Comparison of ENCODE assay signal across 9 mouse cellular contexts in the genomic region with DNA sequence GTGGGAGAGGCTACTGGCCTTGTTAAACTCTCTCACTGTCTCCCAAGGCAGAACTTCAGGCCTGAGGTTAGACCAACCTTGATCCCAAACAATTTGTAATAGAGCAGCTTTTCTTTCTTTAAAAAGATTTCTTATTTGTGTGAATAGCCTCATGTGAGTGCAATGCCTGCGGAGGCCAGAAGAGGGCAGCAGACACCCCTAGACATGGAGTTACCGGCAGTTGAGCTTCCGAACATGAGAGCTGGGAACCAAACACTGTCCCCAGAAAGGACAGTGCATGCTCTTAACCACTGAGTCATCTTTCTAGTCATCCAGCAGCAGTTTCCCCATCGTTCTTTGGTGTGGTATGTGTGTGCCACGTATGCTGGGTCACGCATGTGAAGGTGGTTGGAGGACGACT. TPM values are rescaled to one million over a fixed set of nuclear protein-coding genes. Genes with fewer than 3 reads are reported as not detected.
DNase-seq lines count a peak whose midpoint lies in the region; ATAC-seq lines count a peak whose summit lies in the region.
"Had no signal": no experiment of that assay in that cellular context is flagged by ENCODE, and none has a peak within 500 bp of the region (broad histone marks: within the 10 kb centered on the region; RNA-seq: fewer than 3 reads in every experiment).

No protein-coding gene starts in this region.

- in situ Hi-C loops in ES-E14 (cut with MboI; ENCODE audit: low sequenced_read_pairs in 2 of 2, unreplicated experiment in 2 of 2): no loop called here

- ATAC-seq in kidney, embryonic 14.5 days (ENCODE audit: low FRiP score, low TSS enrichment): no peak
- peak; percentile 69 for ATAC-seq in erythroblast, adult 5-6 weeks (replicated peaks; ENCODE audit: low FRiP score, poor library complexity, severe bottlenecking)
- ATAC-seq in forebrain, embryonic 11.5 days (replicated peaks; ENCODE audit: low FRiP score): no peak

- no peaks in the 10 kb centered on the region for H3K79me2 ChIP-seq in macrophage (ENCODE audit: inconsistent target)

- H3K4me2 ChIP-seq in kidney, embryonic 14.5 days (replicated peaks; ENCODE audit: low read depth, low read length): no peak overlapping the region
- no peak overlapping the region for H3K4me2 ChIP-seq in forebrain, embryonic 11.5 days (ENCODE audit: low read depth, low read length, severe bottlenecking)
- H3K4me2 ChIP-seq: limb, embryonic 12.5 days had no signal

- intact Hi-C loops in left cerebral cortex, postnatal 14 days (cut with DNase I): no loop called here

- peaks cover 8% of the 10 kb centered on the region; the same call in 1 of the 2 replicates for H3K4me1 ChIP-seq in kidney, embryonic 14.5 days (ENCODE audit: control insufficient read depth, insufficient read depth, low read length)
- H3K4me1 ChIP-seq in ES-E14 (ENCODE audit: control insufficient read depth in 2 of 2, insufficient read depth in 2 of 2, low read length in 2 of 2, poor library complexity in 1 of 2): peaks cover 4 to 19% of the 10 kb centered on the region in 2 experiments
- no peaks in the 10 kb centered on the region for H3K4me1 ChIP-seq in forebrain, embryonic 11.5 days (replicated peaks; ENCODE audit: control insufficient read depth, insufficient read depth, low read length)
- H3K4me1 ChIP-seq: limb, embryonic 12.5 days had no signal

- DNase-seq in kidney, adult 8-10 months: no peak
- DNase-seq in ES-E14 (ENCODE audit: low read depth, low spot score): peak; percentile 71
- DNase-seq in urinary bladder, postnatal 4 days (ENCODE audit: low spot score in 2 of 2): no peak
- DNase-seq in left cerebral cortex, postnatal 14 days (ENCODE audit: low spot score in 2 of 2): no peak
- no peak for DNase-seq in forebrain, embryonic 11.5 days (ENCODE audit: low spot score)

- H3K4me3 ChIP-seq in kidney, embryonic 14.5 days (ENCODE audit: low read length): no peak overlapping the region
- H3K4me3 ChIP-seq in ES-E14 (ENCODE audit: insufficient read depth in 1 of 2, low read depth in 1 of 2, low read length in 2 of 2, poor library complexity in 1 of 2, severe bottlenecking in 1 of 2): peak overlapping the region in 1 of 2 experiments; percentile 14; a peak in 1 of 4 replicates
- H3K4me3 ChIP-seq in macrophage (ENCODE audit: inconsistent target): no peak overlapping the region
- H3K4me3 ChIP-seq in forebrain, embryonic 11.5 days (ENCODE audit: low read depth, low read length): no peak overlapping the region
- H3K4me3 ChIP-seq: limb, embryonic 12.5 days had no signal

- peak overlapping the region; percentile 32; the same call in 1 of the 2 replicates for H3K27ac ChIP-seq in kidney, embryonic 14.5 days (ENCODE audit: low read depth, low read length)
- peak overlapping the region; percentile 83 for H3K27ac ChIP-seq in ES-E14 (ENCODE audit: insufficient read depth, low read depth, low read length, poor library complexity, severe bottlenecking)
- H3K27ac ChIP-seq in macrophage: peak overlapping the region; percentile 96
- H3K27ac ChIP-seq in forebrain, embryonic 11.5 days (ENCODE audit: low read depth, low read length): no peak overlapping the region
- H3K27ac ChIP-seq: limb, embryonic 12.5 days had no signal

- 93% methylated on average over 7 of the region's 7 CpGs for WGBS in kidney, embryonic 14.5 days
- 98% methylated on average over 7 of the region's 7 CpGs for WGBS in macrophage (ENCODE audit: missing documents)
- WGBS in forebrain, embryonic 11.5 days: 88% methylated on average over 7 of the region's 7 CpGs

- H3K9me3 ChIP-seq in kidney, embryonic 14.5 days (ENCODE audit: control insufficient read depth, low read length): peaks cover 4% of the 10 kb centered on the region; the same call in 1 of the 2 replicates
- H3K9me3 ChIP-seq in ES-E14 (ENCODE audit: control insufficient read depth, insufficient read depth, low read depth, low read length): no peaks in the 10 kb centered on the region
- no peaks in the 10 kb centered on the region; the same call in 1 of the 2 replicates for H3K9me3 ChIP-seq in forebrain, embryonic 11.5 days (ENCODE audit: control insufficient read depth, low read length)

- H3K27me3 ChIP-seq in kidney, embryonic 14.5 days (ENCODE audit: control insufficient read depth, insufficient read depth, low read length): no peaks in the 10 kb centered on the region
- H3K27me3 ChIP-seq in forebrain, embryonic 11.5 days (ENCODE audit: control insufficient read depth, insufficient read depth, low read length): no peaks in the 10 kb centered on the region
- H3K27me3 ChIP-seq: limb, embryonic 12.5 days had no signal

- no peaks in the 10 kb centered on the region for H3K36me3 ChIP-seq in kidney, embryonic 14.5 days (ENCODE audit: control insufficient read depth, insufficient read depth, low read length)
- H3K36me3 ChIP-seq in ES-E14 (ENCODE audit: control insufficient read depth, insufficient read depth, low read length, poor library complexity, severe bottlenecking) (no peaks in the 10 kb centered on the region), macrophage (ENCODE audit: inconsistent target) (no peaks in the 10 kb centered on the region)
- no peaks in the 10 kb centered on the region for H3K36me3 ChIP-seq in forebrain, embryonic 11.5 days (ENCODE audit: control insufficient read depth, insufficient read depth, low read length)
- H3K36me3 ChIP-seq: limb, embryonic 12.5 days had no signal

- H3K9ac ChIP-seq in kidney, embryonic 14.5 days (ENCODE audit: low read depth, low read length): no peak overlapping the region
- no peak overlapping the region for H3K9ac ChIP-seq in ES-E14 (ENCODE audit: insufficient read depth, low read depth, low read length, poor library complexity, severe bottlenecking)
- H3K9ac ChIP-seq in forebrain, embryonic 11.5 days (ENCODE audit: low read length): no peak overlapping the region
- H3K9ac ChIP-seq: limb, embryonic 12.5 days had no signal

RNA-seq across cellular contexts. Expression of a gene that starts 10.1 kb away (rescaled TPM):
- polyA plus RNA-seq in kidney, embryonic 14.5 days (2014; fragmentation: Nextera tagmentation; extraction: Ambion mirVana): 25.7 and 34.6 TPM in 2 replicates
- total RNA-seq in ES-E14 (2012; rRNA removed): 56.1 and 117 TPM in 2 replicates
- total RNA-seq in erythroblast, adult 5-6 weeks (2015; ENCODE audit: low replicate concordance): 0.58 and 0.84 TPM in 2 replicates
- total RNA-seq in erythroblast, adult 5-6 weeks (2017; ENCODE audit: low replicate concordance): 1.8 and 3.3 TPM in 2 replicates
- total RNA-seq in macrophage (2018; cell fraction: chromatin; rRNA removed): 100 to 1,000 TPM; 103 to 546 (median 287) TPM
- 1,000 to 10,000 TPM in 3 of 26 experiments, 100 to 1,000 TPM in 23; 293 to 1,067 (median 626) TPM for total RNA-seq in macrophage (2018; cell fraction: cytosol; rRNA removed)
- 1,000 to 10,000 TPM in 1 of 26 experiments, 100 to 1,000 TPM in 25; 381 to 1,006 (median 769) TPM for total RNA-seq in macrophage (2018; cell fraction: nucleus; rRNA removed)
- 538 to 865 TPM (median 584 TPM) in 3 replicates for polyA plus RNA-seq in macrophage (2018)
- 10 to 100 TPM; 86.5 to 92.3 TPM for total RNA-seq in left cerebral cortex, postnatal 14 days (2021)
- polyA plus RNA-seq in forebrain, embryonic 11.5 days (2014; fragmentation: Nextera tagmentation; extraction: Ambion mirVana): 43.2 and 50.1 TPM in 2 replicates

RNA-seq across cellular contexts. Expression of a gene that starts 11.5 kb away (rescaled TPM):
- polyA plus RNA-seq in kidney, embryonic 14.5 days (2014; fragmentation: Nextera tagmentation; extraction: Ambion mirVana): 68.9 and 72.9 TPM in 2 replicates
- total RNA-seq in ES-E14 (2012; rRNA removed): 30.4 and 39.5 TPM in 2 replicates
- total RNA-seq in erythroblast, adult 5-6 weeks (2015; ENCODE audit: low replicate concordance): 5.6 and 22.6 TPM in 2 replicates
- total RNA-seq in erythroblast, adult 5-6 weeks (2017; ENCODE audit: low replicate concordance): 19.0 and 30.5 TPM in 2 replicates
- 10 to 100 TPM; 27.5 to 75.8 (median 51.5) TPM for total RNA-seq in macrophage (2018; cell fraction: chromatin; rRNA removed)
- 10 to 100 TPM; 18.5 to 35.7 (median 25.1) TPM for total RNA-seq in macrophage (2018; cell fraction: cytosol; rRNA removed)
- 10 to 100 TPM; 21.4 to 47.0 (median 31.9) TPM for total RNA-seq in macrophage (2018; cell fraction: nucleus; rRNA removed)
- polyA plus RNA-seq in macrophage (2018): 14.5 to 26.1 TPM (median 19.1 TPM) in 3 replicates
- 10 to 100 TPM; 38.7 to 41.4 TPM for total RNA-seq in left cerebral cortex, postnatal 14 days (2021)
- polyA plus RNA-seq in forebrain, embryonic 11.5 days (2014; fragmentation: Nextera tagmentation; extraction: Ambion mirVana): 81.9 and 84.5 TPM in 2 replicates

RNA-seq across cellular contexts. Expression of a gene that starts 34.3 kb away (rescaled TPM):
- 6.0 and 6.6 TPM in 2 replicates for polyA plus RNA-seq in kidney, embryonic 14.5 days (2014; fragmentation: Nextera tagmentation; extraction: Ambion mirVana)
- 3.6 TPM in 2 replicates for total RNA-seq in ES-E14 (2012; rRNA removed)
- not detected in 2 replicates for total RNA-seq in erythroblast, adult 5-6 weeks (2015; ENCODE audit: low replicate concordance)
- total RNA-seq in erythroblast, adult 5-6 weeks (2017; ENCODE audit: low replicate concordance): 1.4 TPM in 1 of 2 replicates, not detected in the other
- total RNA-seq in macrophage (2018; cell fraction: chromatin; rRNA removed): 100 to 1,000 TPM in 1 of 26 experiments, 10 to 100 TPM in 25; 16.9 to 102 (median 59.3) TPM
- 10 to 100 TPM in 11 of 26 experiments, 1 to 10 TPM in 15; 4.2 to 22.3 (median 8.9) TPM for total RNA-seq in macrophage (2018; cell fraction: cytosol; rRNA removed)
- 10 to 100 TPM; 11.4 to 90.2 (median 33.1) TPM for total RNA-seq in macrophage (2018; cell fraction: nucleus; rRNA removed)
- 3.9 to 17.8 TPM (median 7.7 TPM) in 3 replicates for polyA plus RNA-seq in macrophage (2018)
- 1 to 10 TPM; 3.6 to 4.5 TPM for total RNA-seq in left cerebral cortex, postnatal 14 days (2021)
- polyA plus RNA-seq in forebrain, embryonic 11.5 days (2014; fragmentation: Nextera tagmentation; extraction: Ambion mirVana): 3.2 and 4.5 TPM in 2 replicates

RNA-seq across cellular contexts. Expression of a gene that starts 34.9 kb away (rescaled TPM):
- 122 and 135 TPM in 2 replicates for polyA plus RNA-seq in kidney, embryonic 14.5 days (2014; fragmentation: Nextera tagmentation; extraction: Ambion mirVana)
- 103 and 216 TPM in 2 replicates for total RNA-seq in ES-E14 (2012; rRNA removed)
- total RNA-seq in erythroblast, adult 5-6 weeks (2015; ENCODE audit: low replicate concordance): 26.8 and 36.1 TPM in 2 replicates
- 33.5 and 39.9 TPM in 2 replicates for total RNA-seq in erythroblast, adult 5-6 weeks (2017; ENCODE audit: low replicate concordance)
- 1,000 to 10,000 TPM in 5 of 26 experiments, 100 to 1,000 TPM in 21; 231 to 1,612 (median 642) TPM for total RNA-seq in macrophage (2018; cell fraction: chromatin; rRNA removed)
- total RNA-seq in macrophage (2018; cell fraction: cytosol; rRNA removed): 1,000 to 10,000 TPM in 19 of 26 experiments, 100 to 1,000 TPM in 7; 818 to 1,776 (median 1,127) TPM
- total RNA-seq in macrophage (2018; cell fraction: nucleus; rRNA removed): 1,000 to 10,000 TPM in 20 of 26 experiments, 100 to 1,000 TPM in 6; 377 to 1,961 (median 1,176) TPM
- polyA plus RNA-seq in macrophage (2018): 1,416 to 1,739 TPM (median 1,652 TPM) in 3 replicates
- total RNA-seq in left cerebral cortex, postnatal 14 days (2021): 10 to 100 TPM; 88.4 to 91.6 TPM
- polyA plus RNA-seq in forebrain, embryonic 11.5 days (2014; fragmentation: Nextera tagmentation; extraction: Ambion mirVana): 82.4 and 83.3 TPM in 2 replicates

RNA-seq across cellular contexts. Expression of a gene that starts 39.2 kb away (rescaled TPM):
- not detected in 2 replicates for polyA plus RNA-seq in kidney, embryonic 14.5 days (2014; fragmentation: Nextera tagmentation; extraction: Ambion mirVana)
- 0.95 and 1.1 TPM in 2 replicates for total RNA-seq in ES-E14 (2012; rRNA removed)
- not detected in 2 replicates for total RNA-seq in erythroblast, adult 5-6 weeks (2015; ENCODE audit: low replicate concordance)
- not detected in 2 replicates for total RNA-seq in erythroblast, adult 5-6 weeks (2017; ENCODE audit: low replicate concordance)
- total RNA-seq in macrophage (2018; cell fraction: chromatin; rRNA removed): 100 to 1,000 TPM in 3 of 26 experiments, 10 to 100 TPM in 23; 11.3 to 125 (median 43.8) TPM
- 1 to 10 TPM in 4 of 26 experiments, under 1 TPM in 17, not detected in 5; 0.17 to 2.9 (median 0.62) TPM for total RNA-seq in macrophage (2018; cell fraction: cytosol; rRNA removed)
- 10 to 100 TPM in 14 of 26 experiments, 1 to 10 TPM in 12; 2.0 to 75.9 (median 11.1) TPM for total RNA-seq in macrophage (2018; cell fraction: nucleus; rRNA removed)
- polyA plus RNA-seq in macrophage (2018): 0.80 TPM in 1 of 3 replicates, not detected in the others
- total RNA-seq in left cerebral cortex, postnatal 14 days (2021): not detected
- polyA plus RNA-seq in forebrain, embryonic 11.5 days (2014; fragmentation: Nextera tagmentation; extraction: Ambion mirVana): not detected in 2 replicates
- polyA plus RNA-seq: limb, embryonic 12.5 days had no signal

Comparison
In these comparisons a context has a peak if more than half of its experiments do, and no peak if none do; other contexts are left out.
1. RNA of a gene that starts 10.1 kb away (total RNA-seq): 86.5 to 92.3 TPM in left cerebral cortex, postnatal 14 days and 56.1 to 117 TPM in ES-E14; 0.58 to 3.3 TPM in erythroblast, adult 5-6 weeks; every median in the first group is over 10 times any median in the second.